Mouse (Mus musculus) limb, embryonic 13.5 days (tissue): ENCODE results near the gene Rsph1. TPM values are rescaled to one million over a fixed set of nuclear protein-coding genes. Genes with fewer than 3 reads are reported as not detected.

Source experiments
- ATAC-seq: fragments of 200-750 bp; cut with Nextera tagmentation; 2 replicates; pipeline ENCODE4 v1.8.0; 2017; ENCODE audit warnings: low read depth, moderate number of reproducible peaks, moderate TSS enrichment; ENCODE audit not compliant: low FRiP score
- H3K27ac ChIP-seq: fragments of 300-500 bp; sonication (generic); 2 replicates; pipeline ENCODE4 v1.5.1; 2015; ENCODE audit warnings: inconsistent platforms, mild to moderate bottlenecking, moderate library complexity
- H3K27me3 ChIP-seq: fragments of 300-500 bp; sonication (generic); 2 replicates; pipeline ENCODE4 v1.6.1; 2015; ENCODE audit warnings: mild to moderate bottlenecking, inconsistent platforms
- H3K36me3 ChIP-seq: fragments of 300-500 bp; sonication (generic); 2 replicates; pipeline ENCODE4 v1.6.1; 2015; ENCODE audit warnings: inconsistent platforms, mild to moderate bottlenecking, moderate library complexity
- H3K4me1 ChIP-seq: fragments of 300-500 bp; sonication (generic); 2 replicates; pipeline ENCODE4 v1.6.1; 2015; ENCODE audit warnings: inconsistent platforms
- H3K4me2 ChIP-seq: fragments of 300-500 bp; sonication (generic); replicated peaks from 2 replicates; pipeline ENCODE4 v1.6.1; 2015; ENCODE audit warnings: inconsistent platforms, mild to moderate bottlenecking, moderate library complexity
- H3K4me3 ChIP-seq: fragments of 300-500 bp; sonication (generic); 2 replicates; pipeline ENCODE4 v1.5.1; 2015; ENCODE audit warnings: moderate library complexity, mild to moderate bottlenecking, inconsistent platforms
- H3K9ac ChIP-seq: fragments of 300-500 bp; sonication (generic); 2 replicates; pipeline ENCODE4 v1.6.1; 2015; ENCODE audit warnings: mild to moderate bottlenecking, inconsistent platforms
- H3K9me3 ChIP-seq: fragments of 300-500 bp; sonication (generic); 2 replicates; pipeline ENCODE4 v1.6.1; 2016; ENCODE audit warnings: inconsistent platforms
- WGBS: fragments of 180-500 bp; shearing (Covaris S2); methylation state at CpG from one replicate; pipeline ENCODE4 v1.1.7; 2015; 5-methylcytosine and 5-hydroxymethylcytosine counted together
- polyA plus RNA-seq: library from polyadenylated mRNA; unstranded; fragments of >200 nt; fragmentation: Nextera tagmentation; extraction: Ambion mirVana; gene quantifications from 2 replicates; pipeline ENCODE4 v1.2.1, GENCODE M21; 2015

Rsph1 gene
- polyA plus RNA-seq, 1 experiment from 2014 or later, result 0.48 TPM

GRCm38 (mm10) chr17:31298419-31299209, 21.4 kb upstream of the Rsph1 start:
- Histone ChIP-seq H3K36me3 (no peaks in the 10 kb centered on the region), H3K27me3 (peaks cover 47% of the 10 kb centered on the region), H3K4me1 (peaks cover 28% of the 10 kb centered on the region), H3K9ac (no peak overlapping the region), H3K9me3 (no peaks in the 10 kb centered on the region), H3K4me2 (no peak overlapping the region), H3K4me3 (no peak overlapping the region), H3K27ac (no peak overlapping the region)
- WGBS, result 87% methylated on average over 6 of the region's 6 CpGs
- ATAC-seq, result no peak

GRCm38 (mm10) chr17:31297521-31297939, 20.3 kb upstream of the Rsph1 start:
- H3K27me3 ChIP-seq, result peaks cover 47% of the 10 kb centered on the region
- ATAC-seq, result no peak
- H3K36me3 ChIP-seq, result no peaks in the 10 kb centered on the region
- H3K9ac ChIP-seq, result no peak overlapping the region
- peaks cover 28% of the 10 kb centered on the region for H3K4me1 ChIP-seq
- 7% methylated on average over 7 of the region's 7 CpGs for WGBS
- H3K4me3 ChIP-seq, result no peak overlapping the region
- no peak overlapping the region for H3K27ac ChIP-seq
- H3K4me2 ChIP-seq, result peak overlapping the region; percentile 99
- no peaks in the 10 kb centered on the region for H3K9me3 ChIP-seq

DNA sequence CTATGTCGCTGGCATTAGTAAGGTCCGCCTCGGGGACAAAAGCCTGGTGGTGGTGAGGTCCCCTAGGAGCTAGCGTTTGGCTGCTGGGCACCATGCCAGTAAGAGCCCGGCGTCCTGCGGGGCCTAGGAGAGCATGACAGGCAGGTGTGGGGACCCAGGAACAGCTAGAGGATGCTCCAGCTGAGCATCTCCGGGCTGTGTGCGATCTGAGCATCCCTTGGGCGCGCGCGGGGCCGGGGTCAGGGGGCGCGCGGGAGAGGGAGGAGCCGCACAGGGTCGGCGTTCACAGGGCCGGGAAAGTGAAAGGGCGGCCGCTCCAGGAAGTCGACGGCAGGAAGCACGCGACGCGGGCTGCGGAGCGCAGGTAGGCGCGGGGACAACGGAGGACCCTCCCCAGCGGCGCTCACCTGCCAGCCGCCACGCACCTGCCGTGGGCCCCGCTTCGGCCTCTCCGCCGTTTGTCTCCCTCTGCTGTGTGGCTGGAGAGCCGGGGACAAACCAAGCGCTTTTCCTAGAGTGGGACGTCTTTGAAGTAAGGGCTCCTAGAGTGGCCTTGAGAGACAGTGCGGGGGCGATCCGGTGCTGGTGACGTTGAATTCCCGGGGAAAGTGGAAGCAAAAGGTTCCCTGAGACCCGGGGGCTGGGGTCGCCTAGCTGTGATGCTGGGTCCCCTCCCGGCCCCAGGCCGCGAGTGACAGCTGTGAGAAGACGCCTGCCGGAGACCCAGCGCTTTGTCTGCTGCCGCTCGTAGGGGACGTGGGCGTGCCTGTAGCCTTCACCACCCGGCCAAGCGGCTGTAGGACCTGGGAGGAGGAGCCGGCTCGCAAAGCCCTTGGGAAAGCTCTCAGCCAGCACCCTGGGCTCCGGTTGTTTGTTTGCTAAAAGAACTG, 19.0 kb upstream of the Rsph1 start:
- WGBS, result 1% methylated on average over 67 of the region's 68 CpGs
- Histone ChIP-seq H3K36me3 (no peaks in the 10 kb centered on the region), H3K4me2 (peak overlapping the region; percentile 99), H3K4me1 (peaks cover 28% of the 10 kb centered on the region), H3K27ac (no peak overlapping the region), H3K4me3 (peak overlapping the region; percentile 60), H3K27me3 (peaks cover 47% of the 10 kb centered on the region), H3K9ac (peak overlapping the region; percentile 68), H3K9me3 (no peaks in the 10 kb centered on the region)
- ATAC-seq, result no peak

GRCm38 (mm10) chr17:31295215-31295891, 18.2 kb upstream of the Rsph1 start:
- 21% methylated on average over 25 of the region's 25 CpGs for WGBS
- peaks cover 47% of the 10 kb centered on the region for H3K27me3 ChIP-seq
- no peaks in the 10 kb centered on the region for H3K36me3 ChIP-seq
- no peak overlapping the region for H3K27ac ChIP-seq
- H3K4me1 ChIP-seq, result peaks cover 28% of the 10 kb centered on the region
- peak overlapping the region; percentile 68; the same call in 1 of the 2 replicates for H3K9ac ChIP-seq
- H3K9me3 ChIP-seq, result no peaks in the 10 kb centered on the region
- peak overlapping the region; percentile 60 for H3K4me3 ChIP-seq
- no peak for ATAC-seq
- peak overlapping the region; percentile 99 for H3K4me2 ChIP-seq

GRCm38 (mm10) chr17:31294363-31295214, 17.4 kb upstream of the Rsph1 start:
- H3K4me2 ChIP-seq, result peak overlapping the region; percentile 99; the same call in 1 of the 2 replicates
- no peaks in the 10 kb centered on the region for H3K9me3 ChIP-seq
- H3K9ac ChIP-seq, result no peak overlapping the region
- H3K4me3 ChIP-seq, result no peak overlapping the region
- H3K4me1 ChIP-seq, result peaks cover 28% of the 10 kb centered on the region
- H3K27me3 ChIP-seq, result peaks cover 43% of the 10 kb centered on the region
- H3K36me3 ChIP-seq, result no peaks in the 10 kb centered on the region
- ATAC-seq, result no peak
- no peak overlapping the region for H3K27ac ChIP-seq
- WGBS, result 81% methylated on average over 15 of the region's 15 CpGs

- Histone ChIP-seq H3K4me2 (no peak overlapping the region), H3K9me3 (no peaks in the 10 kb centered on the region), H3K36me3 (no peaks in the 10 kb centered on the region), H3K27ac (no peak overlapping the region), H3K9ac (no peak overlapping the region), H3K27me3 (peaks cover 21% of the 10 kb centered on the region), H3K4me1 (peaks cover 7% of the 10 kb centered on the region), H3K4me3 (no peak overlapping the region)
- WGBS, result 57% methylated on average over 6 of the region's 6 CpGs
- no peak for ATAC-seq
Measured at GRCm38 (mm10) chr17:31290859-31291258, 13.7 kb upstream of the Rsph1 start.

GRCm38 (mm10) chr17:31290311-31290710, 13.1 kb upstream of the Rsph1 start:
- Histone ChIP-seq H3K9me3 (no peaks in the 10 kb centered on the region), H3K4me2 (no peak overlapping the region), H3K27me3 (peaks cover 15% of the 10 kb centered on the region), H3K4me3 (no peak overlapping the region), H3K27ac (no peak overlapping the region), H3K9ac (no peak overlapping the region), H3K4me1 (peaks cover 1% of the 10 kb centered on the region; the same call in 1 of the 2 replicates), H3K36me3 (no peaks in the 10 kb centered on the region)
- ATAC-seq, result no peak

DNA sequence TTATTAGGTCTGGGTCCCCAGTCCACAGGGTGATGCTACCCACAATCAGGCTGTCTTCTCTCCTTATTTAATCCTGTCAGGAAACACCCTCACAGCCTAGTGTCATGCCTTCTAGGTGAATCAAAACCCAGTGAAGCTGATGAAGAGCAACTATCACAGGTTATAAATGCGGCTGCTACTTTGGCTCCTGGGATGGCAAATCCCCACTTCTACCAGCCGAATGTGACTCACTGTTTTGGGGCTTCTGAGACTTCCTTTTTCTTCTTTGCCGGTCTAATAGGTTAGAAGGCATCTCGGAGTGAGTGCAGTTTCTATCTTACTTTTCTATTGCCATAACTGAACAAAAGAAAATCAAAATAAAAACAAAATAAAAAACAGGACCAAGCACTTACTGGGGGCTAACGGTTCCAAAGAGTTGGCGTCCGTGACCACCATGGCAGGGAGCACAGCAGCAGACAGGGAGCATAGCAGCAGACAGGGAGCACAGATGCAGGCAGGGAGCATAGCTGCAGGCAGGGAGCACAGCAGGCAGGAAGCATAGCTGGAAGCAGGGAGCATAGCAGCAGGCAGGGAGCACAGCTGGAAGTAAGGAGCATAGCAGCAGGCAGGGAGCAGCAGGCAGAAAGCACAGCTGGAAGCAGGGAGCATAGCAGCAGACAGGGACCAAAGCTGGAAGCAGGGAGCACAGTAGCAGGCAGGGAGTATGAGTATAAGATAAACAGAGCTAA, 12.0 kb upstream of the Rsph1 start:
- no peak overlapping the region for H3K4me2 ChIP-seq
- no peaks in the 10 kb centered on the region for H3K9me3 ChIP-seq
- H3K4me1 ChIP-seq, result no peaks in the 10 kb centered on the region
- no peak overlapping the region for H3K9ac ChIP-seq
- no peaks in the 10 kb centered on the region for H3K36me3 ChIP-seq
- H3K4me3 ChIP-seq, result no peak overlapping the region
- 0 out of 2 replicates have a peak, but pooled peaks cover 4% of the 10 kb centered on the region for H3K27me3 ChIP-seq
- no peak overlapping the region for H3K27ac ChIP-seq
- ATAC-seq, result no peak
- WGBS, result 61% methylated on average over 7 of the region's 7 CpGs

- Histone ChIP-seq H3K36me3 (no peaks in the 10 kb centered on the region), H3K27me3 (0 out of 2 replicates have a peak, but pooled peaks cover 3% of the 10 kb centered on the region), H3K9me3 (no peaks in the 10 kb centered on the region), H3K9ac (no peak overlapping the region), H3K4me3 (no peak overlapping the region), H3K27ac (no peak overlapping the region), H3K4me1 (no peaks in the 10 kb centered on the region), H3K4me2 (no peak overlapping the region)
- ATAC-seq, result no peak
- WGBS, result 85% methylated on average over 3 of the region's 3 CpGs
Measured at GRCm38 (mm10) chr17:31287216-31287615, 10.0 kb upstream of the Rsph1 start.

GRCm38 (mm10) chr17:31286492-31286891, 9.3 kb upstream of the Rsph1 start, which contains the start of gene Slc37a1:
Slc37a1 (plus strand) TSS chr17:31286792.
- H3K36me3 ChIP-seq, result no peaks in the 10 kb centered on the region
- H3K27ac ChIP-seq, result no peak within 1 kb of the TSS
- ATAC-seq, result no peak
- 0 out of 2 replicates have a peak, but pooled peaks cover 3% of the 10 kb centered on the region for H3K27me3 ChIP-seq
- H3K4me1 ChIP-seq, result no peaks in the 10 kb centered on the region
- no peak within 1 kb of the TSS for H3K4me3 ChIP-seq
- H3K9me3 ChIP-seq, result no peaks in the 10 kb centered on the region
- H3K9ac ChIP-seq, result no peak within 1 kb of the TSS
- 98% methylated on average over 1 of the region's 1 CpGs for WGBS
- H3K4me2 ChIP-seq, result no peak within 1 kb of the TSS
